Mouse (Mus musculus) embryo, embryonic 11 days (tissue): ENCODE results near the gene Nfkbia.

Source experiments
- DNase-seq: peaks from one replicate; pipeline ENCODE4 v3.0.0-alpha.2; 2015

The Nfkbia gene

DNA sequence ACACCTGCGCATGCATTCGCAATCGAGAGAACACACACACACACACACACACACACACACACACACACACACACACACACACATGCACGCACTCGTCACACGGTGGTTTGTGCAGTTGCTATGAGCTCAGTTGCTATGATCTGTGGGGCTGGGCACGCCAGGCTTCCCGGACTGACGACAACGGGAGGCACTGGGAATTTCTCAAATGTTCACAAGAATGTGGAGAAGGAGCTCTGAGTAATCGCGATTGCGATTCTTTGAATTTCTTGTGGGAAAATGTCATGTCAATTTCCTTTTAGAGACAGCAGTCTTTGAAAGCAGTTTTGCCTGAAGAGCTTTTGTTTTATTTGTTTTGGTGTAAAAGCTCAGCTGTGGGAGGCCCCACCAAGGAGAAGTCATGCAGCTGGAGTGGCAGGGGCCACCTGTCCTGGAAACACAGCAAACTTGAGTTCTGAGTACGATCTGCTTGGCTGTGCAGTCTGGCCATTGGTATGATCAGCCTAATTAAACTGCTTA is 27.5 kb downstream of the Nfkbia start:
- no peak for DNase-seq

DNA sequence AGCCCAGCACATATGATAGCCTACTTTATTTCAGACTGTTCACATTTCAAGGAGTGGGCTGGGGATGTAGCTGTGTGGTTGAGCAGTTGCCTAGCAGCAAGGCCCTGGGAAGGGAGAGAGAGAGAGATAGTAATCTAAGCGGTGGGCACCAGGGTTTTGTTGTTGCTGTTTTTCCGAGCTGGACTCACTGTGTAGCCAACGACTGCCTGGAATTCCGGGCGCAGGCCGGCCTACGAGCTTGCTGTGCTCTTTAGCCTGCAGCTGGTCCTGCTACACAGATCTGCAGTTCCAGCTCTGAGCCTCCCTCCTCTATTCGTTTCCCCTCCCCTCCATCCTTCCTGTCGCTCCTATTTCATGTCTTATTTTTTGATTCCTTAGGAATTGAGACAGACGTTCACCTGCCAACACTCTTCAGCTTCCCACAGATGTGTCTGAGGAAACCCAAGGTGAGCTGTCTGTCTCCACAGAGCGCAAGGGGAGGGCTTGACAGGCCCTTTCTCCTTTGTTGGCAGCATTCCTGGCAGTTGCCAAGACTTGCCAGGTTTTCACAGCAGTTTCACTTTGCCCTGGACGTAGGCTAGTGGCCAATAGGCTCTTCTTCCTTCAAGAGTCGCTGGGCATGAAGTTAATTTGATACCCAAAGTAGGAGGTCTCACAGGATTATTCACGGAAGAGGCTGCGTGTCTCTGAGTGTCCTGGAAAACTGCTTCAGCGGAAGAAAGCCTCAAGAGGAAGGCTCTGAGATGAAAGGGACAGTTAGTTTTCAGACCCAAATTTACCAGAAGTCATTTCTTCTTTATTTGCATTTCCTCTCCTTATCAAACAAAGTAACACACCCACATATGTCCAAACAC is 28.2 kb downstream of the Nfkbia start:
- peak; percentile 68 for DNase-seq

DNA sequence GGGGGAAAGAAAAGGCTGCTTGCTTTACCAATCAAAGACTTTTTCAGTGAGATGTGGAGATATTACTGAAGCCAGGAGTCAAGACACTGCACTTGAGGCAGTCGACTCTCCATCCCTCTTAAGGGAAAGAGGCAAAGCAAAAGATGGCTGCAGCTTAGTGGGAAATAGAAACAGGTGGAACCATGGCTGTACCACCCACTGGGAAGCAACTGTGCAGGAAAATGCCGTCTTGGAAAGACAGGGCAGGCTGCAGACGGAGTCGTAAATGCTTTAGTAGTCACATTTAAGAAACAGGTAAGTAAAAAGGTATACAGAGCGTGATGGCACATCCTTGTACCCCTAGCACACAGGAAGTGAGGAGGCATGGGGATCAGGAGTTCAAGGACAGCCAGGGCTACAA is 29.4 kb downstream of the Nfkbia start:
- no peak for DNase-seq

DNA sequence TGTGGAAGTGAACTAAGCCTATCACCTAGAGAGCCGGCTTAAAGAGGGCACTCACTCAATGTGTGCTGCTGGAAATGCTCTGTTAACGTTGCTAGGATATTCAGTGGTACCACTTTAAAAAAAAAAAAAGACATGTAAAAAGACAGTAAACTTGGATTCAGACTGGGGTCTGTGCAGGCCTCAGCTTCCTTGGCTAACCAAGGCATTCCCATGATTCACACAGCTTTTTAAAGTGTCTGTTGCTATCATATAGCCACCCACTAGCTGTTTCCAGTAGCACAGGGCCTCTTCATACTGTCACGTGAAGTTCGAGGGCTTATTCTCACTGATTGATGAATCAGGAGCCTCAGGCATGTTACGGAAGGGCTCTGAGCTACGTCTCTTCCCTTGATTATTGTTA is 30.0 kb downstream of the Nfkbia start:
- no peak for DNase-seq

DNA sequence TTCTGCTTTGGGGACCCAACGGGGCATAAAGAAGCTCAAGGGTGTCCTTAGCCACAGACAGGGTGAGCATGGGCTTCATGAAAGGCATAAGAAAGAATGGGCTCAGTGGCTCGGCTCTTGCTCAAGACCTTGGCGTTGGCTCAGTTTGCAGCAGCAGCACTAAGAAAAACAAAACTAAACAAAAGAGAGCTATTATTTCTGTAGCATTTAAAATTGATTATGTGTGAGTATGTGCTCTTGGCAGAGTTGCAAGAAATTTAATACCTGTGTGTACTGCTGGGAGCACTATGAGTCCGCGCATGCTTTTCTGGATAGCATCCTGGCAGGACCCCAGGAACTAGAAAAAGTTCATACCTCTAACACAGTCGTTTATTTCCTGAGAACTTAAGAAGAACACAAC is 30.7 kb downstream of the Nfkbia start:
- DNase-seq: no peak

DNA sequence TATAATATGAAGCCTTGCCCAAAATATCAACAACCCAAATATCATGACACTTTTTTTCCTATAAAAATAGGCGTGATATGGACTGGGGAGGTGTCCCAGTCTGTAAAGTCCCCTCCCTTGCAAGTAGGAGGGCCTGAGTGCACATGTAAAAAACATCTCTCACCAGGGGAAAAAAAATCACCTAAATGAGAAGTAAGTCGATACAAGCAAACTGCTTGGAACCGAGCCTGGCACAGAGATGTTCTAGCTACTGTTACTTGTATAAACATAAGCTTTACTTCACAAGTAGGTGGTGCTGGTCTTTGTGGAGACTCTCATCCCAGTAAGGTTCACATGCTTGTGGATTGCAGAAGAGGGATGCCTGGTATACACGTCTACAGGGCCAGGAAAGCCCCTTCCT is 31.5 kb downstream of the Nfkbia start:
- no peak for DNase-seq

DNA sequence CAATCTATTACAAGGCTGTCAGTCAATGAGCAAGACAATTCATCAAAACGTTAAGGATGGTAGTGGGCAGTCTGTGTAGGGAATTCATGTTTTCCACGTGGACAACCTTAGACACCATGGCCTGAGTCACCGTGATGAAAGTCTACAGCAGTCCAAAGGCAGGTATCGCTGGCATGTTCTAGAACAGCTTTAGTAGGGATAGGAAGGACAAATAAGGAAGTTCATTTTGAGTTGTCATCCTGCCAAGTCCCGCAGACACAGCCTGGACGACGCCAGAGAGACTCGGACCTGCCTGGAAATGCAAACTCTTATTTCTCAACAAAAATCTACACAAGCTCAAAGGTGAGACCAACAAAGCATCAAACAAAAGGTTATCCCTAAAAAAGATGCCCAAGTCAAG is 32.7 kb downstream of the Nfkbia start:
- no peak for DNase-seq

DNA sequence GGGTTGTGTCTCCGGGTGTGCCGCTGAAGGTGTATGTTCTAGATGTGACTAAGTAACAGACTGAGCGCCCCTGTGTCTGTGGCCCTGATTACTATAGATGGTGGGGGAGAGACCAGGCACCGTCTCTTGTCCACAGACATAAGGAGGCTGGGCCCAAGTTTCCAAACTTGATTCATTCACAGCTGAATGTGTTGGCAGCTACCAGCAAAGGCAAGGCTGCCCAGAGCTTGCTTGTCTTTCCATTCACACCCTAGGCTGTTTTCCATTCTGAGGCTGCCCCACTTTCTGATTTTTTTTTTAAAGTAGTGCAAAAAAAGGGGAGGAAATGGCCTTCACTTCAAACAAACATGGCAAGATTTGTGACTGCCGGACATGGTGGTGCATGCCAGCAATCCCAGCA is 35.6 kb downstream of the Nfkbia start:
- no peak for DNase-seq

DNA sequence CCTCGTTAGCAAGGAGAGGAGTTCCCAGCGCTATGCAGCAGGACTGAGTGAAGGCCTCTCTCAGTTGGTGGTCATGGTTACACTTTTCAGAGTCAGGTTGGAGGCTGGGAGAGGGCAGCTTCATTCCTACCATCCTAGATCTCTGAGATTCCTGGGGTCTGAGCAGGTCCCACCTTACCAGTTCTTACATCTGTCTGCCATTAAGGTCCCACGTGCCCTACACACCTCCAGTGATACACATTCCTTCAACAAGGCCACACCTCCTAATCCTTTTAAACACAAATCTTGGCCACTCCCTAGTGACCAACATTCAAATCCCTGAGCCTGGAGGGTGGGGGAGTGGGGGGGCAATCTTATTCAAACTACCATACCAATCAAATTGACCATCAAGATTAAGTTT is 36.3 kb downstream of the Nfkbia start:
- no peak for DNase-seq

DNA sequence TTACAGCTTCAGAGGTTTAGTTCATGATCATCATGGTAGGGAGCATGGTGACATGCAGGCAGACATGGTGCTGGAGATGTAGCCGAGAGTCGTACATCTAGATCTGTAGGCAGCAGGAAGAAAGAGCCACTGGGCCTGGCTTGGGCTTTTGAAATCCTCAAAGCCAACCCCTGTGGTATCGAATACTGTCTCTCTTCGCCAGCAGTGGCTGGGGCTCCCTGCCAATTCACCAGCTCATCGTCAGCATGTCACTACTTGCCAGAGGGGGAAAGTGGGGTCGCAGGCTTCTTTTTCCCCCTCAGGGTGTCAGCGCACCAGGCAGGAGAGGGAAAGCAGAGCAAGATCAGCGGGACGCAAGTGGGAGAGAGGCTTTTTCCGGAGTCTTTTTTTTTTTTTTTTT is 37.2 kb downstream of the Nfkbia start:
- DNase-seq: no peak

DNA sequence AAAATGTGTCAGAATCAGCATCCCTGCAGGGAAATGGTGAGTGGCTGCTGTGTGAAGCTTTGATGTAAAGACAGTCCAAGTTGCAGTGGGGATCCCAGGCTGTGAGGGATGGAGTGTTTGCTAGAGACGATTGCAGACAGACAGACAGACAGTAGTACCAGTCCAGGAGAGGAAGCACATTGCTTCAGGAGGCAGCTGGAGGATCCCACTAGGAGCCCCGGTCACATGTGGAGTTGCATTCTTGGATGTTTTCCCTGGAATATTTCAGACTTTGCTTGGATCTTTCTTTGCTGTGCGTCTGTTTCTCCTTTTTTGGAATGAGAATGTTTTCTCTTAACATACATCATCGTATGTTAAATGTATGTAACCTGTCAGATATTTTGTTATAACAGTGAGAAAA is 38.5 kb downstream of the Nfkbia start:
- no peak for DNase-seq

DNA sequence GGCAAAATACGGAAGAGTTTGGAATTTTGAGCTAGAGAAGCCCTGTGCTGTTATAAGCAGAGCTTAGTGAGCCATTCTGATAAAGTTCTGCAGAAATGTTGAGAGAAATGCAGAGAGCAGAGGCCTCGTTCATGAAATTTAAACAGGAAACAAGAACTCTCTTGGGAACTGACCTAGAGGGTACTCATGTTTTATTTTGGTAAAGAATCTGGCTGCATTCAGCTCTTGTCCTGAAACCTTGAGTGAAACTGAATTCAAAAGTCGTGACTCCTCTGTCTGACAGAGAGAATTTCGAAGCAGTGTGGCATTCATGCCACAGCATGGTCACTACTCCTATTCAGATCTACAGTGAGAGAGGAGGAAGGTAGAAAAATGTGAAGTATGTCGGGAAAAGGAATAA is 39.6 kb downstream of the Nfkbia start:
- DNase-seq: peak; percentile 54

DNA sequence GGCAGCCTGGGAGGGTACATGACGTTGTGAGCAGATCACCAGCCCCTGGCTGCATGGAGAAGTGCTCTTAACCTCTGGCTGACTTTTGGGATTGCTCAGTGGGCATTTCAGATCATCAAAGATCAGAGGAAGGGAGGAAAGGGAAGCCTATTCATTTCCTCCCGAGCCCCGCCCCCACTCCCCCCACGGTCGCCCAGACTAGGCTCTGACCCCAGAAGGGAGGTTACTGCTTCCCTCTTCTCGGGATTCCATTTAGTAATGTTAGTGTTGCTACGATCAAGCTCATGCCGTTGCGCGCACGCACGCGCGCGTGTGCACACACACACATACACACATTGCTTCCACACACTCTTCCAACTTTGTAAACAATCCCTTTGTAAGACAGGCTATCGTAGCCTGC is 42.0 kb downstream of the Nfkbia start:
- no peak for DNase-seq

DNA sequence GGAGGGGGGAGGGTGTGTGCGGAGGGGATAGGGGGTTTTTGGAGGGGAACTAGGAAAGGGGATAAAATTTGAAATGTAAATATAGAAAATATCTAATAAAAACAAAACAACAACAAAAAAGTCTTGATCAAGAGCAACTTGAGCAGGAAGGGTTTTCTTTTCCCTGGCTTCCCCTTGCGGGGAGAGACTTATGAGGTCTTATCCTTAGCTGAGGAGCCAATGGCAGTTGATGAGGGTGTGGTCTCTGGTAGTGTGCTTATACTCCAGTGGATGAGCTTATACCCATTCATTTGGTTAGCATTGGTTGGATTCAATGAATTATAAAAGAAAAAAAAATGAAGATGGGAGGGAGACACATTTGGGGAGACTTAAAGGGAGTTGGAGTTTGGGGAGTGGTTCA is 43.4 kb downstream of the Nfkbia start:
- no peak for DNase-seq

DNA sequence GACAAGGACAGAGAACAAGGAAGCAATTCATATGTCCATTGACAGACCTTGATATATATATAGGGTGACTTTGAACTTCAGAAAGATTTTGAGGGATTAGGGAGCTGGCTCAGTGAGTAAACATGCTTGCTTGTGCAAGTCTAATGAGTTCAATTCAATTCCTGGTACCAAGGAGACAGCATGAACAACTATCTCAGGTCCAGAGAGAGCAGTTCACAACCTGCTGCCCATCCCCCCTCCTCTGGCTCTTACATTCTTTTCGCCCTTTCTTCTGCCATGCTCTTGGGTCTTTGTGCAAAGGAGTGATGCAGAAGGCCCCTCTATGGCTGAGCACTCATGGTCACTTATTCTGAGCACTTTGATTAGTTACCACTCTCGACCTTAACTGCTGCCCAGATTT is 44.0 kb downstream of the Nfkbia start:
- no peak for DNase-seq

DNA sequence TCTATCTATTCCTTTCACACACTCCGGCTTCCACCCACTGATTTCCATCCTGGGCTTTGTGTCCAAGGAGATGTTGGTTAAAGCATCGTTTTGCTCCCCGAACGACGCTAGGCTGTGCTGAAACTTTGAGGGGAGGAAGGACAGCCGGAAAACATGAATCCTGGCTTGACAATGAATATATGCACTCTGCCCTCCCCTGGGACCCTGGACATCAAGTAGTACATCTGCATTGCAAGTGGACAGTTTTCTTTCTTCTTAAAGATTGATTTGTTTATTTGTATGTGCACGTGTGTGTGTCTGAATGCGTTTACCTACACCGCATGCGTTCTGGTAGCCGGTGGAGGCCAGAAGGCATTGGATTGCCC is 45.1 kb downstream of the Nfkbia start:
- DNase-seq: no peak

DNA sequence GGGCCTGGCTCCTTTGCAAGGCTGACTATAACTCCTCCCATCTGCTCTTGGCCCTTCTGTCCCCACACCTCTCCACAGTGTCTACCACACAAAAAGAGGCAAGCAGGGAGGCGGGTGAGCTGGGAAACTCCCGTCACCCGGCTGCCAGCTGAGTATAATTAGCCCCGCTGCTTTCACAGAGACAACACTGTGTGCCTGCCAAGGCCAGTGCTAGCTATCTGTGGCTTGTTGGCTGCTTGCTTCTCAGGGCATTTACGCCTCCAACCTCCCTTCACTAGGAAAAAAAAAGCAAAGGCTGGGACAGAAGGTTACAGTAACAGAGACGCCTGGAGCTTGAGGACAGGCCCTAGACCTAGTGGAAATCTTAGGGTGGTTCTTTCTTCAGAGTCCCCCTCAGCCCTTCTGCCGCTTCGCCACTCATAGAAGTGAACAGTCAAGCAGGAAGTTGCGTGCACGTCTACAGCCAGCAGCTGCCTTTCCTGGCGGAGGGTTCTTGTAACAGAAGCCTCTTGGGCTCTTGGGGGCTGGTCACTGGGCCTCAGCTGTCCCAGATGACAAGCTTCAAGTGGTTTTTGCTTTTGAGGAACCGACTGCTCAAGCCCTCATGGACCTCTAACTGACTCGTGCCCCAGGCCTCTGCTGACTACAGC is 45.6 kb downstream of the Nfkbia start:
- peak; percentile 65 for DNase-seq

DNA sequence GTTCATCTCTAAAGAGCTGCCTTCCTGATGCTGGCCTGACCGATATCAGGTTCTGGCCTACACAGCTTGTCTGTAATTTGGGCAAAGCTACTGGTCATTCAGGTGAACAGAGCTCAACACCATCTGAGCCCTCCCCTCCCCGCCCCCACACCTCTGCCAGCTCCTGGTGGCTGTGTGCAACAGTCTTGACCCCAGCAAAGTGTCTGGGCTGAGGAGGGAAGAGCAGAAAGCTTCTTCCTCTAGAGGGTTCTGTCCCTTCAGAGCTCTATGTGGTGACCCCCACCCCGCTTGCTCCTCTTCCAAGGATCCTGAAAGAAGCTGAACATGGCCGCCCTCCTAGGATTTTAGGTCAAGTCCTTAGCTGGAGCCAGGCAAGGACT is 46.1 kb downstream of the Nfkbia start:
- no peak for DNase-seq

DNA sequence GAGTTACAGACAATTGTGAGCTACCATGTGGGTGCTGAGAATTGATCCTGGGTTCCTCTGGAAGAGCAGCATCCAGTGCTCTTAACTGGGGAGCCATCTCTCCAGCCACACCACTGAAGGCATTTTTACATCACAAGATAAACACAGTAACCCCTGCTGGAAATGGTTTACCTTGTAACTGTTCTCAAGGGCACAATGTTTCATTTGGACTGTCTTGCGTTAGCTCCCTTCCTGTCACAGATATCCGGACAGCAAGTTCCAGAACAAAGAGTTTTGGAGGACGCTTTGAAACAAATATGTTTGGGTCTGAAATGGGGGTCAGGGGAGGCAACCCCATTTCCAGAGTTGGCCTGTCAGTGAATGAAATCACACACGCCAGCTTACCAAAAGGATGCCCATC is 46.9 kb downstream of the Nfkbia start:
- DNase-seq: no peak

DNA sequence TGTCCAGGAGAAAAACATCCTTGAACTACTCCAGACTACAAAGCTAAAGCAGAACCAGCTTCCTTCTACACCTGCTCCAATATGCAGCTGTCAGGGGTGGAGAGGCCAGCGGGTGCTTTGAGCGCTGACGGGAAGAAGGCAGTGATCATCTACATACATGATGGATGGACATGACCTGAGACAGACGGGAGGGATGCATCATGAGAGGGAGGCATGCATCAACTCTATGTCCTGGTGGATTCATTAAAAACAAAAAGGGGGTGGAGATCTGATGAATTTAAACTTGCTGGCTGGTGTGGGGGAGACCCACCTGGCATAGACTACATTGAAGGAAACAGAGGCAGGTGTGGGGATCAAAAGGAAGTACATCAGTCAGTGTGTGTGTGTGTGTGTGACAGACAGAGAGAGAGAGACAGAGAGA is 48.4 kb downstream of the Nfkbia start:
- no peak for DNase-seq

DNA sequence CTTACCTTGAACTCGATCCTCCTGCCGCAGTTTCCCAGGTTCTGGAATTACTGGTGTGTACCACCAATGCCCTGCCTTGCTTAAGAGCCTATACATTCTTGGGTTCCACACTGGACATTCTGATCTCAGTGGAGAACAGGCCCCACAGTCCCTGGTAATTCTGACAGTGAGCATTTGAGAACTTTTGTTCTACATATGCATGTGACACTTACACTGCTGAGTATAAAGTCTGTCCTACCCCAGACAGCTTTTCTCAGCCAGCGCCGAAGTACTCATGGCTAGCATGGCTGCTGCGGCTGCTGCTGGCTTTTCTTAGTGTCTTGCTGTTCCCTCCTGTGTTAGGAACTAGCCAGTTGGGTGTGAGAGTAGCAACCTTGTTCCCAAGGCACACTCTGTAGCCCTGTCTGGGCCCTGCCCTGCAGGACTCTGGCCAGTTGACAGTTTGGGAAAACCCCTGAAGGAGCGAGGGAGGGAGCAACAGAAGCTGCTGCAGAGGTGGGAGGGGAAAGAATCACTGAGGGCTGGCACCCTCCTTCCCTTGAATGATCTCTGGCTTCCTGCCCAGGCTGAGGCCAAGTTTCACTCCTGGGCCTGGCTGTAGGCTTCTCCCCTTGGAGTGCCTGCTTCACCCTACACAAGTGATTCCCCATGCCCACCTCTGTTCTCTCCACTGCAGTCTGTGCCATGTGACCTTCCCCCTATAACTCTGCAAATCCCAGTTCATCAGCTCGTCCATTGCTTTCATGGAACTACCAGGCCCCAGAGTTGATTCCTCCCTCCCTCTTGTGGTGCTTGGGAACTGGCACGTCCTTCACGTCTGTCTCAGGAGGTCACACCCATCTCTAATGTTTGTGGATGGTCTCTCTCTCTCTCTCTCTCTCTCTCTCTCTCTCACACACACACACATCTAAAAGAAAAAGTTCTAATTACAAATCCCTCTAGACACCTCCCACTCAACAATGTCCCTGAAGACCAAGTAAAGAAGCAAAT is 49.3 kb downstream of the Nfkbia start:
- no peak for DNase-seq

DNA sequence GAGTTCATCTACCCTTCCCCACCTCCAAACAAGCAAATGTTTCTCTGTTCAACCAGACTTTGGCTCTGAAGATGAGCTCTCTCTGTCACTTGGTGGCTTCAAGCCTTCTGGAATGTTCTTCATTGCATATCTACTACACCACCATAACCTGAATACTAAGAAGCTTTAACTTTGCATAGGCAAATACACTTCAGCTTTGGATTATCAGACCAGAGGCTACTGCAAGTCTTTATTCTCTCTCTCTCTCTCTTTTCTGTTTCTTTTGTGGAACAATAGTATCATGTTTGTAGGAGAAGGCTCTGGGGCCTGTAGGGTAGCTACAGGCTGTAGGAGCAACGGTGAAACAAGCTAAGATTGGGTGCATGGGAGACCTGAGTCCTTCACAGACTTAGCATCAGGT is 50.2 kb downstream of the Nfkbia start:
- no peak for DNase-seq

DNA sequence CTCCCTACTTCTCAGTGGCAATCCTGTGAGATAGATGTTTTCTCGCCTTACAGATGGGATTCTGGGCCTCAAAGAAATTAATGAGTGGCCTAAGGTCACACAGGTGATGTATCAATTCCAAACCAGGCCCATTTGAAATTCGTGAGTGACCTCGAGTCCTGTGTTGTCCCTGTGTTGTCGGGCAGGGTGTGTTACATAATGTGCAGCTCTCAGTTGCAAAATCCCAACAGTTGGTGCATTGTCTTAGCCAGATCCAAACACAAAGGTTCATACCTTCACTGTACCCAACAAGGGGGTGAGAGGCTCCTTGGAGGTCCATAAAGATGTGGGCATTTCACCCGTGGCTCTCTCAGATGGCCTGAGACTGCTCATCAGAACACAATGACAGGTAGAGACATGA is 52.0 kb downstream of the Nfkbia start:
- DNase-seq: no peak
